Mouse (Mus musculus) megakaryocyte, embryonic 14.5 days (primary cell): ENCODE measurements around the gene Ppp2r3a.

ENCODE experiments used
- FLI1 ChIP-seq: IDR thresholded peaks from 2 replicates; pipeline ENCODE4 v1.6.1; 2012; ENCODE audit warnings: low read length, inconsistent platforms, mixed read lengths
- GATA1 ChIP-seq: IDR thresholded peaks from 3 replicates; pipeline ENCODE4 v1.6.1; 2012; ENCODE audit warnings: mixed read lengths, low read length, inconsistent platforms, borderline replicate concordance

DNA sequence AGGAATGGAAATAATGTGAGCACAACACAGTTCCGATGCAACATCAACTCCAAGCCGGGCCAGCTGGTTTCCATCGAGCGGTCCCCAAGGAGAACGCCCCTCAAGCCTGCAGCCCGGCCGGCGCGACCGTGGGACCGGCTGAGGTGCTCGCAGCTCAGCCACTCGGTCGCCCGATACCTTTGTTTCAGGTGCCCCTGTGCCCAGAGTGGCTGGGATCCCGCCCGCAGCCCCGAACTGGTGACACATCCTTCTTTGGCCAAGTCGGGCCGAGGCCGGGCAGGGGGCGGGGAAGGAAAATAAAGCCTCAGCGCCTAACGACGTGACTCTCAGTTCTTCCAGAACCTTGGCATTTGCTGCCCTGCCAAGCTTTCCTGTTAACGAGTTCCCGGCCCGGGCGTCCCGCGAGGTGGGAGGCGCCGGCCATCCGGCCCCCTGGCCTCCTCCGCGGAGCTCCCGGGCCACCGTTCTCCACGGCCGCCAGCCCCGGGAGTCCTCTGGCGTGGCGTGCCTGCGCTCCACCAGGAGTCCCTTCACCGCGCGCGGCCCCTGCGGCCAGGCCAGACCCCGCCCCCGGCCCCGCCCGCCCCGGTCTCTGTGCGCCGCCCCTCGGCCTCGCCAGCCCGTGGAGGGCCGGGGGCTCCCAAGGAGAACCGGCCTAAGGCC is 483 bp downstream of the Ppp2r3a start:
- TF ChIP-seq GATA1, result no peak
- TF ChIP-seq FLI1, result no peak
